Mouse (Mus musculus) heart, postnatal 0 days (tissue): Measurements from ENCODE around the gene Casz1. TPM values are rescaled to one million over a fixed set of nuclear protein-coding genes. Genes with fewer than 3 reads are reported as not detected.

Experiments used
- ATAC-seq: fragments of 200-750 bp; cut with Nextera tagmentation; 2 replicates; pipeline ENCODE4 v1.8.0; 2017; ENCODE audit warnings: low read depth, moderate number of reproducible peaks, moderate library complexity; ENCODE audit not compliant: insufficient read depth
- DNase-seq: peaks from one replicate; pipeline ENCODE4 v3.0.0-alpha.2; 2016; ENCODE audit warnings: low spot score
- H3K27ac ChIP-seq: fragments of 300-500 bp; sonication (generic); 2 replicates; pipeline ENCODE4 v1.5.1; 2014; ENCODE audit warnings: low read depth, mild to moderate bottlenecking
- H3K27me3 ChIP-seq: fragments of 300-500 bp; sonication (generic); 2 replicates; pipeline ENCODE4 v1.6.1; 2014; ENCODE audit warnings: low read length, mixed read lengths; ENCODE audit not compliant: control insufficient read depth, insufficient read depth
- H3K36me3 ChIP-seq: fragments of 300-500 bp; sonication (generic); replicated peaks from 2 replicates; pipeline ENCODE4 v1.6.1; 2014; ENCODE audit warnings: low read length, mixed read lengths; ENCODE audit not compliant: control insufficient read depth, insufficient read depth
- H3K4me1 ChIP-seq: fragments of 300-500 bp; sonication (generic); 2 replicates; pipeline ENCODE4 v1.6.1; 2014; ENCODE audit warnings: antibody characterized with exemption; ENCODE audit not compliant: control insufficient read depth, insufficient read depth
- H3K4me2 ChIP-seq: fragments of 300-500 bp; sonication (generic); 2 replicates; pipeline ENCODE4 v1.6.1; 2014; ENCODE audit warnings: low read depth, mild to moderate bottlenecking, low read length, moderate library complexity
- H3K4me3 ChIP-seq: fragments of 300-500 bp; sonication (generic); 2 replicates; pipeline ENCODE4 v1.5.1; 2014; ENCODE audit warnings: low read depth, low read length
- H3K9ac ChIP-seq: fragments of 300-500 bp; sonication (generic); replicated peaks from 2 replicates; pipeline ENCODE4 v1.6.1; 2014; ENCODE audit warnings: low read depth, low read length, mixed read lengths
- H3K9me3 ChIP-seq: fragments of 300-500 bp; sonication (generic); replicated peaks from 2 replicates; pipeline ENCODE4 v1.6.1; 2016; ENCODE audit warnings: low read length; ENCODE audit not compliant: control insufficient read depth
- CTCF ChIP-seq: IDR thresholded peaks from 2 replicates; pipeline ENCODE4 v1.5.1; 2016; ENCODE audit warnings: antibody characterized with exemption, control low read depth, low read depth
- EP300 ChIP-seq: IDR thresholded peaks from 2 replicates; pipeline ENCODE4 v1.6.1; 2016; ENCODE audit warnings: antibody characterized with exemption, low read depth
- WGBS: fragments of 180-500 bp; shearing (Covaris S2); extraction: QIAGEN DNeasy Blood & Tissue Kit; methylation state at CpG from one replicate; pipeline ENCODE4 v1.1.7; 2014; 5-methylcytosine and 5-hydroxymethylcytosine counted together
- polyA plus RNA-seq: library from polyadenylated mRNA; unstranded; fragments of >200 nt; fragmentation: Nextera tagmentation; extraction: Ambion mirVana; gene quantifications from 2 replicates; pipeline ENCODE4 v1.2.1, GENCODE M21; 2015
- total RNA-seq: library from RNA; depleted of rRNA; stranded (reverse); fragments of >200 nt; gene quantifications from 2 replicates; pipeline ENCODE4 v1.2.3, GENCODE M21; 2014; ENCODE audit warnings: low replicate concordance

The Casz1 gene
- total and polyA plus RNA-seq, 2 experiments from 2014 or later, result 16.4 to 42.6 TPM

DNA sequence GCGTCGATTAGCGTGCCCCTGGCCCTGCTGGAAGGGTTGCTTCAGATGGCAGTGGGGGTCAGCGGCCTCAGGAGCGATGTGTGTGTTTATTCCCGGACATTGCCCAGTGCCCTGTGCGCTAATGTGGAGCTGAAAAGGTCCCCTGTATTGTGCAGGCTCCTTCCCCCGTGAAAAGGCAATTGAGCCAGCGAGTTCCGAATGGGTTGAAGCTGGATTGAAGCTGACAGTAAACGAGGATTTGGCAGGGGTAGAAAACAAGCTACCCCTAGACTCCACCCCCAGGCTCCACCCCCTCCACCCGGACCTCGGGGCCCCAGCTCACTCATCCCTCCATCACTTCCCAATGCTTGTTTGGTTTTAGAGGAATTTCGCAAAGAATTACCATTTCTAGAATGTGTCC lies 12.3 kb downstream of the Casz1 start:
- Histone ChIP-seq H3K27ac (no peak overlapping the region), H3K9me3 (no peaks in the 10 kb centered on the region), H3K4me3 (no peak overlapping the region), H3K9ac (no peak overlapping the region), H3K4me1 (peaks cover 44% of the 10 kb centered on the region), H3K4me2 (no peak overlapping the region), H3K36me3 (no peaks in the 10 kb centered on the region), H3K27me3 (no peaks in the 10 kb centered on the region)
- ATAC-seq (no peak), DNase-seq (no peak)
- TF ChIP-seq CTCF (no peak), EP300 (no peak)
- 25% methylated on average over 14 of the region's 14 CpGs for WGBS

DNA sequence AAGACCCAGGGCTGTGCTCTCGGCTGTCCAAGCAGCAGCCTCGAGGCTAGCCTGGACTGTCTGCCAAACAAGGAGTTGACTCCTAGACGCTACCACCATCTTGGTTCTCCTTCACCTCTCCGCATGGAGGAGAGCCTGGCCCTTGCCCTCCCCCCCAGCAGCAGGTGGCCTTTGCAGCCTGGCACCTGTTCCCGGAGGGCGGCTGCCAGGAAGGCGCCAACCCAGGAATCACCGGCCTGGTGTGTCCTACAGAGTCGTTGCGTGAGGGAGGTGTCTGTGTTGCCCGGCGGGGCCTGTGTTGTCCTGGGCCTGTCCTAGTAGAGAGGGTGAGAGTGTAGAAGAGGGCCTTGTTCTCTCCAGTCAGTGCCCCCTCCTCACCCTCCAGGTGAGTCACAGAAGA lies 13.9 kb downstream of the Casz1 start:
- H3K4me1 ChIP-seq, result peaks cover 43% of the 10 kb centered on the region
- DNase-seq, result no peak
- TF ChIP-seq CTCF, result no peak
- no peak for TF ChIP-seq EP300
- no peak overlapping the region for H3K4me3 ChIP-seq
- no peak overlapping the region for H3K9ac ChIP-seq
- no peaks in the 10 kb centered on the region for H3K27me3 ChIP-seq
- 79% methylated on average over 12 of the region's 12 CpGs for WGBS
- 0 out of 2 replicates have a peak, but pooled peaks have one; percentile 19 for ATAC-seq
- no peaks in the 10 kb centered on the region for H3K36me3 ChIP-seq
- H3K4me2 ChIP-seq, result no peak overlapping the region
- no peaks in the 10 kb centered on the region for H3K9me3 ChIP-seq
- H3K27ac ChIP-seq, result peak overlapping the region; percentile 40; the same call in 1 of the 2 replicates

- Histone ChIP-seq H3K4me2 (peak overlapping the region; percentile 19), H3K9ac (0 out of 2 replicates have a peak overlapping the region, but pooled peaks have one; percentile 3), H3K27me3 (no peaks in the 10 kb centered on the region), H3K36me3 (no peaks in the 10 kb centered on the region), H3K4me3 (no peak overlapping the region), H3K27ac (peak overlapping the region; percentile 32; the same call in 1 of the 2 replicates), H3K4me1 (peaks cover 34% of the 10 kb centered on the region), H3K9me3 (no peaks in the 10 kb centered on the region)
- 0 out of 2 replicates have a peak, but pooled peaks have one; percentile 40 for ATAC-seq
- 39% methylated on average over 13 of the region's 13 CpGs for whole genome bisulfite sequencing
- TF ChIP-seq EP300, result no peak
- TF ChIP-seq CTCF, result no peak
- no peak for DNase-seq
Observed at GRCm38 (mm10) chr4:148820171-148820570, 15.9 kb downstream of the Casz1 start.

- Histone ChIP-seq H3K9me3 (no peaks in the 10 kb centered on the region), H3K4me3 (no peak overlapping the region), H3K27ac (no peak overlapping the region), H3K4me2 (no peak overlapping the region), H3K9ac (no peak overlapping the region), H3K4me1 (peaks cover 41% of the 10 kb centered on the region), H3K27me3 (no peaks in the 10 kb centered on the region), H3K36me3 (no peaks in the 10 kb centered on the region)
- 46% methylated on average over 8 of the region's 8 CpGs for WGBS
- ATAC-seq (no peak), DNase-seq (no peak)
- TF ChIP-seq EP300 (no peak), CTCF (no peak)
Observed at GRCm38 (mm10) chr4:148823281-148823680, 19.1 kb downstream of the Casz1 start.

GRCm38 (mm10) chr4:148830350-148830749 lies 26.1 kb downstream of the Casz1 start:
- H3K36me3 ChIP-seq, result no peaks in the 10 kb centered on the region
- 62% methylated on average over 7 of the region's 7 CpGs for WGBS
- H3K27ac ChIP-seq, result no peak overlapping the region
- no peak overlapping the region for H3K9ac ChIP-seq
- H3K9me3 ChIP-seq, result no peaks in the 10 kb centered on the region
- TF ChIP-seq EP300, result no peak
- no peak for TF ChIP-seq CTCF
- DNase-seq (no peak), ATAC-seq (peak; percentile 56)
- no peak overlapping the region for H3K4me2 ChIP-seq
- H3K27me3 ChIP-seq, result no peaks in the 10 kb centered on the region
- peaks cover 48% of the 10 kb centered on the region for H3K4me1 ChIP-seq
- no peak overlapping the region for H3K4me3 ChIP-seq

GRCm38 (mm10) chr4:148833245-148833990 lies 29.2 kb downstream of the Casz1 start:
- Histone ChIP-seq H3K4me3 (no peak overlapping the region), H3K27me3 (no peaks in the 10 kb centered on the region), H3K36me3 (no peaks in the 10 kb centered on the region), H3K9ac (no peak overlapping the region), H3K27ac (no peak overlapping the region), H3K4me2 (no peak overlapping the region), H3K4me1 (peaks cover 58% of the 10 kb centered on the region), H3K9me3 (no peaks in the 10 kb centered on the region)
- 52% methylated on average over 21 of the region's 21 CpGs for WGBS
- ATAC-seq (no peak), DNase-seq (no peak)
- TF ChIP-seq EP300 (no peak), CTCF (no peak)
